Mouse (Mus musculus) bone marrow, adult 2 months (tissue): Measurements from ENCODE around the gene Tmem56.

Experiments used
- CTCF ChIP-seq: fragments of 200-500 bp; IDR thresholded peaks from 2 replicates; pipeline ENCODE4 v1.5.1; 2011; ENCODE audit warnings: low read length, control low read depth; ENCODE audit not compliant: control insufficient read depth, insufficient read depth
- POLR2A ChIP-seq: fragments of 200-500 bp; IDR thresholded peaks from 2 replicates; pipeline ENCODE4 v1.6.1; 2011; ENCODE audit warnings: low read depth, mild to moderate bottlenecking, control low read depth, low read length, borderline replicate concordance; ENCODE audit not compliant: control insufficient read depth

- TF ChIP-seq POLR2A (no peak), CTCF (no peak)
These were observed 32.6 kb upstream of the Tmem56 start for GRCm38 (mm10) chr3:121315498-121315897.
